Mouse (Mus musculus) heart, embryonic 10.5 days (tissue): ENCODE measurements around the gene Gm6676. TPM values are rescaled to one million over a fixed set of nuclear protein-coding genes. Genes with fewer than 3 reads are reported as not detected.
A peak's percentile ranks its signal among the peaks of the same experiment; 100 is the strongest.
"Not testable (repeated sequence)": the region's sequence is repeated elsewhere in the genome, so short reads cannot be mapped to it uniquely, and the experiment has no call there.

Experiments
- DNase-seq: peaks from one replicate; pipeline ENCODE4 v3.0.0-alpha.2; 2017; ENCODE audit warnings: low spot score
- H3K27ac ChIP-seq: fragments of 300-500 bp; sonication (generic); 2 replicates; pipeline ENCODE4 v1.5.1; 2016; ENCODE audit warnings: mild to moderate bottlenecking
- H3K27me3 ChIP-seq: fragments of 300-500 bp; sonication (generic); 2 replicates; pipeline ENCODE4 v1.6.1; 2016; ENCODE audit warnings: mild to moderate bottlenecking; ENCODE audit not compliant: poor library complexity, insufficient read depth, severe bottlenecking
- H3K36me3 ChIP-seq: fragments of 300-500 bp; sonication (generic); 2 replicates; pipeline ENCODE4 v1.6.1; 2016; ENCODE audit warnings: mild to moderate bottlenecking, moderate library complexity
- H3K4me1 ChIP-seq: fragments of 300-500 bp; sonication (generic); 2 replicates; pipeline ENCODE4 v1.6.1; 2016; ENCODE audit warnings: mild to moderate bottlenecking
- H3K4me3 ChIP-seq: fragments of 300-500 bp; sonication (generic); 2 replicates; pipeline ENCODE4 v1.5.1; 2016; ENCODE audit warnings: mild to moderate bottlenecking, moderate library complexity
- H3K9me3 ChIP-seq: fragments of 300-500 bp; sonication (generic); 2 replicates; pipeline ENCODE4 v1.6.1; 2016; ENCODE audit warnings: mild to moderate bottlenecking, moderate library complexity
- WGBS: fragments of 180-500 bp; shearing (Covaris S2); methylation state at CpG from one replicate; pipeline ENCODE4 v1.1.7; 2016; 5-methylcytosine and 5-hydroxymethylcytosine counted together
- polyA plus RNA-seq: library from polyadenylated mRNA; unstranded; fragments of >200 nt; fragmentation: Nextera tagmentation; extraction: Ambion mirVana; gene quantifications from 2 replicates; pipeline ENCODE4 v1.2.1, GENCODE M21; 2016

Gene Gm6676
- polyA plus RNA-seq, result not detected in 2 replicates

DNA sequence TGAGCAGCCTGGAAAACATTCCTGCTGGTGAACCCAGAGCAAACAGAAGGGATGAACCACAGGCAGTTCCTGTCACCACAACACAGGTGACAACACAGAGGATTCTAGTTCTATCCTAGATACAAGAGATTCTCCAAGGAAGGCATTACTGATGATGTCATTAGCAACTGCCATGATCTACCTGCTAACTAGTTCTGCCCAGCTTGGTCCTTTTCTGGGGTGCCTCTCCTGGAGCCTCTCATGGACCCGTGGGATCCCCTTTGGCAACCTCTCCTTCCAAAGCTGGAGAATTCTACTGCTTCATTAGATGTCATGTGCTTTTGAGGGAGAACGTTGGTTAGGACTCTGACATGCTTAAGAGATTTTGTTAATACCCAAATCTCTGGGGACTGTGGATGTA lies at the start of gene Gm6676:
Gene Gm6676 (minus strand): TSS at position 101 of the 400 bp plus-strand sequence.
- not testable (repeated sequence) for H3K27ac ChIP-seq, DNase-seq, H3K9me3 ChIP-seq, H3K27me3 ChIP-seq, H3K4me1 ChIP-seq, H3K36me3 ChIP-seq, H3K4me3 ChIP-seq
- WGBS, result no CpG with 5 or more reads among the region's 2 CpGs

DNA sequence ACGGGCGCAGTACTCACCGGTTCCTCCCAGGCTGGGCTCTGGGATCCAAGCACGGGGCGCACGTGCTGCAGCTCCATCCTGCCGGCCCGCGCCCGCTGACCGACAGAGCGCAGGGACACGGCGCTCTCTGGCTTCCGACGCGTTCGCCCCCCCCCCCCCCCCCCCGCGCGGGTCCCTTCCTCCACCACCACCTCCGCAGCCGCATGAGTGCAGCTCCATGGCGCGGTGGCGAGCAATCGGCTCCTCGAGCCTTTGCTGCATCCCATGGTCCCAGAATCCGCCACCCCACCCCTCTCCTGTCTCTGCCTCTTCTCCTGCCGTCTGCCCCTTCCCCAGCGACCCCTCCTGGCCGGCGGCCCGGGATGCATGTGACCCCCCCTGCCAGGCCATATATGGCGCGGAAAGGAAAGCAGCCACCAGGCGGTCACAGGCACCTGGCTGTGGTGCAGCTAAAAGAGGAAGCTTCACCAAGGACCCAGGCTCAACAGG lies 49.3 kb upstream of the Gm6676 start, which contains the start of gene Gm3512:
Gene Gm3512 (minus strand): TSS at position 51 of the 489 bp plus-strand sequence.
- not testable (repeated sequence) for H3K27me3 ChIP-seq, H3K4me3 ChIP-seq, H3K36me3 ChIP-seq, H3K27ac ChIP-seq, DNase-seq, H3K9me3 ChIP-seq, H3K4me1 ChIP-seq
- WGBS, result no CpG with 5 or more reads among the region's 37 CpGs

DNA sequence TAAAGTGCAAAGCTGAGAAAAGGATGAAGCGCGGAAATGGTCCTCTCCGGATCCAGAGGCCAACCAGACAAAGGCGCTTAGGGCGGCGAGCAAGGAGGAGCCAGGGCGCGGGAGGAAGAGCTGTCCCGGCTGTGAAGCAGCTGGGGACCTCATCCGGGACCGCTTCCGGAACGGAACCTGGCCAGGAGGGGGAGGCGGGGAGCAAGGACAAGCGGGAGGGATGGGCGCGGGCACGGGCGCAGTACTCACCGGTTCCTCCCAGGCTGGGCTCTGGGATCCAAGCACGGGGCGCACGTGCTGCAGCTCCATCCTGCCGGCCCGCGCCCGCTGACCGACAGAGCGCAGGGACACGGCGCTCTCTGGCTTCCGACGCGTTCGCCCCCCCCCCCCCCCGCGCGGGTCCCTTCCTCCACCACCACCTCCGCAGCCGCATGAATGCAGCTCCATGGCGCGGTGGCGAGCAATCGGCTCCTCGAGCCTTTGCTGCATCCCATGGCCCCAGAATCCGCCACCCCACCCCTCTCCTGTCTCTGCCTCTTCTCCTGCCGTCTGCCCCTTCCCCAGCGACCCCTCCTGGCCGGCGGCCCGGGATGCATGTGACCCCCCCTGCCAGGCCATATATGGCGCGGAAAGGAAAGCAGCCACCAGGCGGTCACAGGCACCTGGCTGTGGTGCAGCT lies 19.9 kb downstream of the Gm6676 start:
- not testable (repeated sequence) for H3K36me3 ChIP-seq, H3K4me1 ChIP-seq, H3K27me3 ChIP-seq, H3K9me3 ChIP-seq
- DNase-seq, result peak; percentile 73
- 0% methylated on average over 7 of the region's 54 CpGs for WGBS
- peak overlapping the region; percentile 91 for H3K27ac ChIP-seq
- peak overlapping the region; percentile 62 for H3K4me3 ChIP-seq

DNA sequence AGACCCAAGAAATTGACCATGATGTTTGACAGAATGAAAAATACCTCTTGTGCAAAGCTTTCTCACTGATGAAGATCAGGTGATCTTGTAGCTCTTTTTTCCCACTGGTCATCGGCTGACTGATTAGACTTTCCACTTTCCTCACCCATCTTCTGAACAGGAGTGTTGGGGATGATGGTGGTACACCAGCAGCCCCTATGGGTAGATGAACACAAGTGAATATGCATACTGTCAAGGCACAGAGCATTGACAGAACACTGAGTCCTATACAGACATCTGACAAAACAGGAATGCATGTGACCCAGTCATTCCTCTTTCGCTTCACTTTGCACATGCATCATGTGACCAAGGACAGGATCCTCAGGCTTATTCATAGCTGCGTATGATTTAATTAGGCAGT lies 24.7 kb downstream of the Gm6676 start, which contains the start of gene Gm3696:
Gene Gm3696 (minus strand): TSS at position 101 of the 400 bp plus-strand sequence.
- H3K36me3 ChIP-seq, H3K27ac ChIP-seq, H3K27me3 ChIP-seq, H3K4me3 ChIP-seq, DNase-seq, H3K9me3 ChIP-seq, H3K4me1 ChIP-seq: not testable (repeated sequence)
- 74% methylated on average over 1 of the region's 3 CpGs for WGBS

Other genes starting within 250 kb of the Gm6676 start
- gene Gm3667, start 235.4 kb downstream of the Gm6676 start, polyA plus RNA-seq, result 1.6 TPM in 2 replicates
- gene Gm6356, start 151.6 kb downstream of the Gm6676 start, polyA plus RNA-seq, result not detected in 2 replicates
- 0.30 and 0.45 TPM in 2 replicates for gene Gm10406, start 98.0 kb downstream of the Gm6676 start, polyA plus RNA-seq
- not detected in 2 replicates for gene Gm3685, start 80.4 kb downstream of the Gm6676 start, polyA plus RNA-seq
- gene Gm3696, start 24.8 kb downstream of the Gm6676 start, polyA plus RNA-seq, result 0.72 and 1.3 TPM in 2 replicates
- 4.3 and 4.4 TPM in 2 replicates for gene Gm3512, start 49.1 kb upstream of the Gm6676 start, polyA plus RNA-seq
- not detected in 2 replicates for gene Gm16434, start 69.1 kb upstream of the Gm6676 start, polyA plus RNA-seq
- not detected in 2 replicates for gene Gm3727, start 139.3 kb upstream of the Gm6676 start, polyA plus RNA-seq
- 2.1 and 2.6 TPM in 2 replicates for gene Gm3739, start 189.6 kb upstream of the Gm6676 start, polyA plus RNA-seq
- not detected in 2 replicates for gene Gm5797, start 207.0 kb upstream of the Gm6676 start, polyA plus RNA-seq
- not detected in 2 replicates for gene Gm8374, start 239.7 kb upstream of the Gm6676 start, polyA plus RNA-seq